Mouse (Mus musculus) duodenum, adult 2 months (tissue): ENCODE measurements around the gene Miga1. TPM values are rescaled to one million over a fixed set of nuclear protein-coding genes. Genes with fewer than 3 reads are reported as not detected.

Experiments used
- polyA plus RNA-seq: library from polyadenylated mRNA; depleted of rRNA; stranded (reverse); fragments of >200 nt; gene quantifications from 2 replicates; pipeline ENCODE4 v1.2.3, GENCODE M21; 2012; ENCODE audit warnings: low replicate concordance; rRNA removed

Gene Miga1
- 2.2 and 2.7 TPM in 2 replicates for polyA plus RNA-seq

DNA sequence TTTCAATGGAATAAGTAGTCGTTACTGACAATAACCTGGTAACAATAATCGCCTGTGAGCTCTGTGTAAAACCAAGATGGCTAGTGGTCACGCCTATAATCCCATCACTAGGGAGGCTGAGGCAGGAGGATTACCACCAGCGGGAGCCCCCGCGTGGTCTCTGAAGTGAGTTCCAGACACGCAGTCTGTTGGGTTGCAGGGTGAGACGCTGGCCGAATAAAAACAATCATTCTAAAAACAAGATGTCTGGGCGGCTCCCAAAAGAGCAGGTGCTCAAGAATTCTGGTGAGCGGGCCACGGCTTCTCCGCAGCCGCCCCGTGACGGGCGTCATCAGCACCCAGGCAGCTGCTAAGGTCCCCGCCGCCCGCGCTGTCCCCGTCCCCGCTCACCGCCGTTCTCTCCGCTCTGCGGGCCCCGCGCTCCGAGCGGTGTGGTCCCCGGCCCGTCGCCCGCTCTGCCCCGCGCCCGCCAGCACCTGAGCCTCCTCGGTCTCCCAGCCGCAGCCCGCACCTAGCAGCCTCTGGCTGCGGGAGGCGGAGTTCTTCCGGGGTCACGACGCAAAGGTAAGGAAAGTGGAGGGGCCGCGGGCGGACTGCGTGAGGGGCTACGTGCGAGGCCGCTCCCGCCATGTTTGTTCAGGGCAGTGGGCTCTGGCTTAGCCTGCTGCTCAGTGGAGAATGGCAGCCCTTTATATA, at the start of gene Miga1:
Gene Miga1, minus strand, starts transcription at position 546 of the 696 bp plus-strand sequence.

DNA sequence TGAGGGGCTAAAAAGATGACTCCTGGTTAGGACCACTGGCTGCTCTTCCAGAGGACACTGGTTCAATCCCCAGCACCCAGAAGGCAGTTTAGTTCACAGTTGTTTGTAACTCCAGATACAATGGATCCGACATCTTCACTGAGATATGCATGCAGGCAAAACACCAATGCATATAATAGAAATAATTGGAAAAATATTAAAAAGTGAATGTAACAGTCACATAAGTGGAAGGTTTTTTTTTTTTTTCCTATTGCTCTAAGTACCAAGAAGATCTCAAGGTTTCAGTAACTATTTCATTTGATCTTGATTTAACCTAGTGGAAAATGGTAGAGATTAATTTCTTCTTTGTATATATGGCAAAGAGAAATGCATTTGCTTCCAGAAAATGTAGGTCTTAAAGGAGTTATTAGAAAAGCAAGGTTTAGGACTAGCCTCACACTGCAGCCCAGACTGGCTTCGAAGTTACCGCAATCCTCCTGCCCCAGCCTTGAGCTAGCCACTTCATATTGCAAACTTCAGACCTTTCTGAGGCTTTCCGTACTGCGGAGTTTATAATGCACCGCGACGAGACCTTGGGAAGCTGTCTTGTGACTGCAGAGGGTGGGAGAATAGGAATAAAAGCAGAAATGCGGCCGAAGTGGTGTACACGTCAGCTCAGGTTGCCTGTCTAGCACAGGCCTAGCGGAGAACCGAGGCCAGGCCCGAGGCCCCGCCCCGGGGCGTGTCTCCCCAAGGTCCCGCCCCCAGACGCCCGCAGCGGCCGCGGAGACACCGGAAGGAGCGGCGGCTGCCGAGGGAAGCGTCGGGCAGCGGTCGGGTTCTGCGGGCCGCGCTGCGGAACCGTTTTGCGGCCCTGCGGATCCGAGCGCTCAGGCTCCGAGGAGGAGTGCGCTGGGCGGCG, 5.8 kb upstream of the Miga1 start, which contains the start of gene Usp33:
Gene Usp33, plus strand, starts transcription at position 747 of the 901 bp plus-strand sequence.

DNA sequence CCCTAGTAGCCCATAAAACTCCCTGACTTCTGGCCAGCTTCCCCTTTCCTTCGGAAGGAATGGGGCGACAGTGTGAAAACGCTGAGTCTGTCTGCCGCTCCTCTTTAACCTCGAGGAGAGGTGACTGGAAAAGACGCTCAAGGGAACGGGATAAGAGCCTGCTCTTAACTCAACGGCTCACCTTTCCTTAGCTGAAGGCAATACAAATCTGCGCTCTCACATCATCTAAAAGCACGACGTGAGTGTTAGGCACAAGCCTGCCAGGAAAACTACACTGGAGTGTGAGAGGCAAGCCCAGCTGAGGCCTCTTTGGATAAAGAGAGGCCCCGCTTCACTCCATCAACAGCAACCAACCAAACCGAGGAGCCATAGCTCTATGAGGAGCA, 74.2 kb downstream of the Miga1 start, which contains the start of gene Nexn:
Gene Nexn, minus strand, starts transcription at position 315 of the 386 bp plus-strand sequence.

Other genes with a start within 250 kb of the Miga1 start
- gene Gipc2, start 174.2 kb downstream of the Miga1 start, polyA plus RNA-seq: 42.5 and 80.6 TPM in 2 replicates
- gene Dnajb4, start 130.1 kb downstream of the Miga1 start, polyA plus RNA-seq: 1.4 and 1.6 TPM in 2 replicates
- 16.7 and 50.3 TPM in 2 replicates for gene Fubp1, start 130.0 kb downstream of the Miga1 start, polyA plus RNA-seq
- not detected in 2 replicates for gene Nexn, start 74.1 kb downstream of the Miga1 start, polyA plus RNA-seq
- 4.4 and 5.2 TPM in 2 replicates for gene Usp33, start 6.1 kb upstream of the Miga1 start, polyA plus RNA-seq
- 7.2 TPM in 2 replicates for gene Zzz3, start 55.1 kb upstream of the Miga1 start, polyA plus RNA-seq